Mouse (Mus musculus) naive thymus-derived CD4-positive, alpha-beta T cell, adult 2 months (primary cell): ENCODE data around the gene Cd69.
A peak's percentile ranks its signal among the peaks of the same experiment; 100 is the strongest.

Source experiments
- DNase-seq: peaks from one replicate; pipeline ENCODE4 v3.0.0-alpha.2; 2011; ENCODE audit warnings: low read depth

The Cd69 gene

DNA sequence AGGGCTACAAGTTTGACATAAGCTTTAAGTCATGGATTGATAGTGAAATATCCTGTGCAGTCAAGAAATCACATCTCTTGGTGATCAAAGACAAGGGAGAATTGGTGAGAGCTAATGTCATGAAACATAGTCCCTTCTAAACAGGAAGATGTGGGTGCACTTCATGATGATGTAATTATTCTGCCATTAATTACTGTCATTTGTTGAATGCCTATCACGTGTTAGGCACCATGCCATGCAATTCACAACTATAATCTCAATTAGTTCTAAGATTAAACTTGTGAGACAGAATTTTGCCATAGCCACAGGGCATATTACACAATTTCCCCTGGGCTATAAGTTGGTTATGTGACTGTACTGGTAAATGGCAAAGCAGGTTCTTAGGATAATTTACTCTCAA, 28.2 kb downstream of the Cd69 start:
- peak; percentile 15 for DNase-seq

DNA sequence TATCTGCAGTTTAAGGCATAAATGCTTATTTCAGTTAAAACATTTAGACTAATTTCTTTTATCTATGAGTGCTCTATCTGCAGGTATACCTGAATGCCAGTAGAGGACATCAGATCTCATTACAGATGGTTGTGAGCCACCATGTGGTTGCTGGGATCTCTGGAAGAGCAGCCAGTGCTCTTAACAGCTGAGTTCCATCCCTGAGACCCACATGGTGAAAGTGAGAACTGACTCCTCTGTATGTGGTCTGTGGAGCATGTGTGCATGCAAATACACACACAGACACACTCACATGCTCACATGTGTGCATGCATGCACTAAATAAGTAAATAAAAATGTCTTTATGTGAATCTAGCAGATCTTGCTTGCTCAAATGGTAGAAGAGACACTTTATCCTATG, 29.4 kb downstream of the Cd69 start:
- DNase-seq, result peak; percentile 18

DNA sequence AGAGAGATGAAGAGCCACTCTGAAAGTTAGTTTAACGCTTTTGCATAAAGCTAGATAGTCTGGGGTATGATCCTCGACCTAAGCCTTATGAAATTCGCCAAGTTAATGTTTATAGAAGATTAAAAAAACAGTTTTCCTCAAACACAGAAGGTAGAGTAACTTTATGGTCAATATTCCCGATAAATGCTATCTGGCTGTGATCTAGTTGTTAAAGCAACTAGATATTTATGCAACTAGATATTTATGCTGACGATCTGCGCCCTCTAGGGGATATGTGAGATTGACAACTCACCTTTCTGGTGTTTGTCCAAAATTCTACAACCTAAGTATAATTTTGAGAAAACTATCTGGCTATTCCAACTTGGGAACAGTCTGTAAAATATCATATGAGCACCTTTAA, 33.3 kb downstream of the Cd69 start:
- peak; percentile 75 for DNase-seq

DNA sequence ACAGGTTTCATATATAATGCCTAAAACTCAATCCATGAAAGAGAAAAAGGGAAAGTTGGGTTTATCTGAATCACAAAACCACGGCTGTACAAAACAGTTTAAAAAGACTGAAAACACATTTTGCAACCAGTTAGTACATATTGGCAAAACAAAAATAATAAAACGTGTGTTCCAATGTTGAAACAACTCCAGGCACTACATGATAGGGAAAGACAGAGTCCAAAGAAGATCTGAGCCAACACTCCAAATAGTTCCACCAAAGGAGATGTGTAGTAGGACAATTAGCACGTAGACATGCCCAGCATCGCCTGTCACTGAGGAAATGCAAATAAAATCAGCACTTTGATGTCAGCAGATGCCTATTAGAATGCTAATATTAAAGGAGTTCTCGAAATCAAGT, 33.8 kb downstream of the Cd69 start:
- DNase-seq, result no peak

DNA sequence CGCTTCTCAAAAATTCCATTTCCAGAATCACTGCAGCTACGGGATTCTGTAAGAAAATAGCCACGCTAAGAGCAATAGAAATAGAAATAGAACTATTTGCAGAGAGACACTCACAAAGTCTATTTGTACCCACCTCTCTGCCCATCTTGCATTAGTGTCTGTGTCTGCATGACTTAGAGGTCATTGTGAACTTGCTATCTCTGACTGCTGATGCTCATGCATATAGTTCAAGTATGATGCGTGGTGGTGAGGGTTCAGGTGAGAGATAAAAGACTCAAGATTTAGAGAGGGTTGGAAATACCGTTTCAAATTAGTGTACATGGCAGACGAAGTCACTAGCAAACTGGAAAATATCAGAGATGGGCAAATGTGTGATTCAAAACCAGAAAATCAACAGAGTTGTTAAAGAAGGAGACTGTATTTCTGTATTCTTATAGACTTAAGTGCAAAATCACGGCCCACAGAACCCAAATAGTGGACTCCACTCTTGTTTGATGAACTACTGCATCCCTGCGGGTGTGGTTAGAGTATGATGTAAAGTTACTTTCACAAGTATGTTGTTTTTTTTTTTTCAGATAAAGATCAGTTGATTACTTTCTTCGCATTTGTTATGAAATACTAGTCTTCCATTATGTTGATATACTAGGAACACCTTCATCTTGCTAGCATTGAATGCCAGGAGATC, 35.5 kb downstream of the Cd69 start:
- DNase-seq, result peak; percentile 63

DNA sequence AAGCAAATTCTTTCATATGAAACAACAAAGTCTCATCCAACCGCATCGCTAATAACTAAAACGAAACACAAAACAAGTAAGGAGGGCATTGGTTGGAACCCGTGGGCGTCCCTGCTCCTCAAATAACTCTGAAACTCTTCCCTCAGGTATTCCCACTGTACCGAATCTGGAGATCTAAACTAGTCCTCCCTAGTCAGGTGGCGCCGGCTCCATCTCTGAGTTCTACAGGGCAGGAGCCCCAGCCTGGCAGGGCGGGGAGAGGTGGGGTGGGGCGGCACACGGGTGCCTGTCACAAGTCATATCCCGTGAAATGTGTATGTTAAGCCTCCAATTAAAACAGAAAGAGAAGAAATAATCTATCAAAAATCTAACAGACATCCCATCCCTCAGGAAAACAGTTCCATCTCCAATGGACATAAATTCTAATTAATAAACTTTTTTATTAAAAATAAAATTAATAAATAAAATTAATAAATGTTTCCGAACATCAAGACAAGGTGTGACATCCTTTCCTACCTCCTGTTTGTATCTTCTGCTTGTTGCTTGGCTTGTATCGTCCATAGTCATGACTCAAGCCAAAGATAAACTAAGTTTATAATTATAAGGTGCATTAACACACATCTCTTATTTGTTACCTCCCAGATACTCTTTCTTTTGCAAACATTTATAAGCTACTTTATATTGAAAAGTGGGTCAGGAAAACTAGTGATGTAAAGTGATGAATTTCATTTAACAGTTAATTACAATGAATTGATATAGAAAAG, 36.8 kb downstream of the Cd69 start:
- no peak for DNase-seq

DNA sequence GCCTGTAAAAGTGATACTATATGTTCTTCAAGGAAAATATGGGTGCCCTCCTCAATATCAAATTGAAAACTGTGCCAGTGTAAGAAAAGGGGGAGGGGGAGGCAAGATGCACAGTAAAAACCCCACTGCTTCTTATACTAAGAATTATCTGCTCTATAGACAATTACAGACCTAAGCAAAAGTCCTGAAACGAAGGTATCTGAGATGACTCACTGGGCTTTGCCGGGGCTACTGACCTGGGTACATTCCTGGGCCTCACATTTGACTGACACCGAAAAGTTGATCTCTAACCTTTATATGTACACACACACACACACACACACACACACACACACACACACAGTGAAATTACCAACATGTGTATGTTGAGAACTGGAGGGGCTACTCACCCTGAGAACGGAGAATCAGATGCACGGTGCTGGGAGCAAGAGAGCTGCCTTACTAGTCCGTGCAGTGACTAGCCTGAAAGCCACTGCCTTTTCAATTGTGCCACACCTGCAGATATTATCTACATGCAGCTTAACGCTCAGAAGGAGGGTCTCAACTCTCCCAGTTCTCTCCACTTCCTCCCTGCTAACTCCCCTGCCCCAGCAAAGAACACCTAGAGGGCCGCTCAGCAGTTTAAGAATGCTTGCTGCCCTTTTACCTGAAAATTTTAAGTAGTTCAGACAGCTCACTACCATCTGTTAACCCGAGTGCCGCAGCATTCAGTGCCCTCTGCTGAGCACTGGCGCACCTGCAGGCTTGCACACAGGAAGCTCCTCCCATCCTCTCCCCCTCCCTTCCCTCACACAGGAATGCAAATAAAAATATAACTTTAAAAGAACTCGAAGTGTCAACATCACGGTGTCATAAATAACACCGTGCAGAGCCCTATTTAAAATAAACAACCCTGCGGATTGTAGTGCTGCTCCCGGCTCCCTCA, 37.6 kb downstream of the Cd69 start:
- DNase-seq, result peak; percentile 93

DNA sequence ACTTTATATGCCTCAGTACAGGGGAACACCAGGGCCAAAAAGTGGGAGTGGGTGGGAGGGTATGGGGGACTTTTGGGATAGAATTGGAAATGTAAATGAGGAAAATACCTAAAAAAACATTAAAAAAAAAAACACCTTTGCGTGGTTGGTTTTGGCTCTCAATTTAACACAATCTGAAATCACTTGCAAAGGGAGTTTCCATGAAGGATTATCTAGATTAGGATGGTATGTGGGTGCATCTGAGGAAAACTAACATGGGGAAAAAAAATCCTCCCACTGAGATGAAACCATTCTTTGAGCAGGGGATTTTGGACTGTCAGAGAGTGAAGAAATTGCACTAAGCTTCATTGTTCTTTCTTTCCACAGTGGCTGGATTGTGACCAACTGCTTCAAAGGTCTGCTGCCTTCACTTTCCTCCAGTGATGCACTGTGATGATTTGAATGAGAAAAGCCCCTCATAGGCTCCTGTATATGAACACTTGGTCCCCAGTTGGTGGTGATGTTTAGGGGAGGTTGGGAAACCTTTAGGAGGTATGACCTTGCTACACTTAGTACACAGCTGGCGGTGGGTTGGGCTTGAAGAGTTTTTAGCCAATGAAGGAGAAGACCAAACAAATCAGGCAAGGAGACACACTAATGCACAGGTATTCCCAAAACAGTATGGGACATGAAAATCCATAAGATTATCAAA, 38.4 kb downstream of the Cd69 start:
- DNase-seq, result peak; percentile 80

DNA sequence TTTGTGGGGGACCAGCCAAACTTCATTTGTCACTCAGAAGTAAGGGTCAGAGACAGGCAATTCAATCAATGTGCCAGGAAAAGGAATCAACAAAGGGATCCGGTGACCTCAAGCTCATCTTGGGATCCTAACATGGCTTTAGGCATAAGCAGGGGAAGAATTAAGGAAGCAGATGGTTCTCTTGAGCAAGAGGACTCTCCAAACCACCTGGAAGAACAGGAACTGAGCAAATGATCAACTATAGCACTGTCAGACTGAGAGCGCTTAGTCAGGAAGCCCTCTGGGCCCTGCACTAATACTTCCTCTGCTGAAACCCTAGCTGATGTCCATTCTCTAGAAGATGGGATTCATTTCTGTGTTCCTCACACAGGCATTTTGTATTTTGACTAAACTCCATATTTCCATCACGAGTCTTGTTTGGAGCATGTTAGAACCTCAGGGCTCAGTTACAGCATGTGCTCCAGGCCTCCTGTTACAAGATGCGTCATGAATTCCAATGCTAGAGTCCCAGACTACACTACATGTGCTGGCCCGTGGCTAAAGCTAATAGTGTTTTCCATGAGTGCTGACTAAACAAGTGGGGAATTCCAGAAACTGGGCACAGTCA, 39.3 kb downstream of the Cd69 start:
- DNase-seq, result peak; percentile 66

DNA sequence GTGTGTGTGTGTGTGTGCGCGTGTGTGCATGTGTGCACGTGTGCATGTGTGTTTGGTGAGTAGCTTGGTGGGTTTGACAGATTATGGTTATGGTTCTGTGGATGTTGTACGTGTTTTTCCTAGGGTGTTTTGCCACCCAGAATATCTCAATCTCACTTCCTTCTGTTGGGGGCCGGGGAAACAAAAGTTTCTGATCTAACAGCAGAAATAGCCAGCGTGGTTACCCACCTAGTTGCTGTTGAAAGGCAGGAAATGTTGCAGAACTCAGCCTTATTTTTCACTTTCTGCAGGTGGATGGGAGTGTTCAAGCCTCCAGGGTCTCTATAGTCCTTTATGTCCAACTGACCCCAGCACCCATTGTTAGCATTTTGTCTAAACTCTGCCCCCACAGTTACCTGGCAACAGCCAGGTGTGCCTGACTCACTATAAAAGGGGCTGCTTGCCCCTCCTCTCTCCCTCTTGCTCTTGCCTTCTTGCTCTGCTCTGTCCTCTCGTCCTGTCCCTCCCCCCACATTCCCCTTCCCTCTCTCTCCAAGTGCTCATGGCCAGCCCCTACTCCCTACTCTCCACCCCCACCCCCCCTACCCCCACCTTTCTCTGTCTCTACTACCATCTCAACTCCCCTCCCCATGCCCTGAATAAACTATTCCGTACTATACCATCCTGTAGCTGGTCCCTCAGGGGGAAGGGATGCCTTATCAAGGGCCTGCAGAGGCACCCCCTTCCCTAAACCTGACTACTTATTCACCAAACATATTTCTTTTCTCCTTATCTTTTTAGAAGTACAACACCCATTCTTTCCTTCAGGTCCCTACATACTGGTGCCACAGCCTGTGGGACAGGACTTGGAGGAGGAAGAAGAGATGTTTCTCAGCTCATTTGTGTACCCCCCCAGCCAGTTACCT, 40.5 kb downstream of the Cd69 start:
- DNase-seq, result peak; percentile 84

DNA sequence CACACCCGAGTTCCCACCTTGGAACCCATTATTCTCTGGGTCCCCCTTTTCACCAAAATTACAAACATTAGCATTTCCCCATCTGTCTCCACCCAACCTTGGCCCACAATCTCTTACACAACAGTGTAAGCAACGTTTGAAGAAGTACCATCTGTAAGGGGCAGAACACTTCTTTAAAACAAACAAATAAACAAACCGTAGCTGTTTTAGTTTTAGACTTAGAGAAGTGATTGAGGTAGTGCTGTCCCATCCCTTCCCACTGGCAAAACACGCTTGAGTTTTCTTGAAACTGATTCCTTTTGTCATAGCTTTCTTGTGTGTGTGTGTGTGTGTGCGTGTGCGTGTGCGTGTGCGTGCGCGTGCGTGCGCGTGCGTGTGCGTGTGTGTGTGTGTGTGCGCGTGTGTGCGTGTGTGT, 41.3 kb downstream of the Cd69 start:
- DNase-seq, result peak; percentile 73

DNA sequence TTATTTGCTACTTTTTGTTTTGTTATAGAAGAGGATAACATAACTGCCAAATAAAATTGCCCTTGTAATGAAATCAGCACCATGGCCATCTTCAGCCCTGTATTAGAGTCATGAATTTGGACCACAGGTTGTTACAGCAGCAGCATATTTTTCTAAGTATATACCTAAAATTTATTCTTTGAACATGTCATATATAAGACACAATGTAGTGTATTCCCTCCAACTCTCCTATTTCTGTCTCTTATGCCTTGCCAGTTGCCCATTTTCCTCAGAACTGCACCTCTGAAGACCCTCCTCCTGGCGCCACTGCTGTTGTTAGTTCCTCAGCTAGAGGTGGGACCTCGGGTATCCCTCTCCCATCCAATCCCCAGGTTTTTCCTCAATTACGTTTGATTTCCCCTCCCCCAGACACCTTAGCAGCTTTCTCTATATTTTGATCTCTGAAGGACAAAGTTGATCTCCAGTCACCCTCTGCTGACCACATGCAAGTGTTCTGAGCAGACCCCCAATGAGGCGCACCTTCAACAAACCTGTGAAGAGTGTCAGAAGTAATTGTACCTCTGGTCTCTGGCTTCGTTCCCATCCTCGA, 41.8 kb downstream of the Cd69 start:
- peak; percentile 51 for DNase-seq

DNA sequence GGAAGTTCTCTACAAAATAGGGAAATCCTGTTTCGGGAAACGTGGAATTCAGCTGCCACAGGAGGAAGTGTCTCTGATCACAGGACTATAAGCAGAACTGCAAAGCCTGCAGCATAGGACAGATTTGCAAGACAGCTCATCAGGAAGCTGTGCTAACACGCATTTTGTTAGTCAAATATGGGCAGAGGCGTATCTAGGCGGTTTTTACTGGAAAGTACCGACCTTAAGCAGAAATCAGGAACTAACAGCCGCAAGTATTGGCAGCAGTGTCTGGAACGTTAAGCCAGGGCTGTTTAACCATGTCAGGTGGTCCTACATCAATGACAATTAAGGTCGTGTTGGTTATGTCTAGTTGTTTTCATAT, 42.4 kb downstream of the Cd69 start:
- peak; percentile 91 for DNase-seq

DNA sequence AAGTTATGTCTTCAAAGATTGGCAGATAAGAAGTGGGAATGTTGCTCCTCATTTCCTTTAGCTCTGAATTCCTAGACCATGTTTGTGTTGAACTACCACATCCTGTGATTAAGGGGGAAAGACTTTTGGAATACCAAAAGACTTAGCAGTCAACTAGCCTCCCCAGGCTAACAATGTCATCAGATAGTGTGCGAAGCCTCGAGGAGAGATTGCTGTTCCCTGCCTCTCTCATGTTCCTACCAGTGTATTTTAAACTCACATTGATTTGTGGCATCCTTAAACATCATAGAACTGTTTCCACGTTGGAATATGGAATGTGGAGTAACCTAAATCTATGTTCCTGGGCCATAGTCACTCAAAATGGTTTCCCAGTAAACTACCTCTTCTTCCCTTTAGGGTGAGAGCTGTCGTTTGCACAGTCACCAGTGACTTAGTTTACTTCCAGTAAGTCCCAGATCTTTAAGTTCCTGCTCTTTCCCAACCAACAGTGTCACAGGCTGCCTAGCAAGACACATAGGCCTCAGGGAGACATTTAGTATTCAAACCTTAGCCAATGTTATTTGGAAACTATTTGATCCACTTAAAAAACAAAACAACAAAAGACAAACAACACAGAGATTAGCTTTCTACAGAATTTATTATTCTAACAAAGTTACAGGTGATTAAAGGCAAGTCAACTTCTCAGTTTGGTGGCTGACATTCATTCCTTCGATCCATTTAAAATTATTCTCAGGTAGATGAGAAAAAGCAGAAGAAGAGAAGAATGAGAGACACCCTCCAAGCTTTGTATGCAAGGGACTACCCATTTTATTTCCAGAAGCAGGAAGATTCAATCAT, 43.0 kb downstream of the Cd69 start:
- DNase-seq, result no peak

DNA sequence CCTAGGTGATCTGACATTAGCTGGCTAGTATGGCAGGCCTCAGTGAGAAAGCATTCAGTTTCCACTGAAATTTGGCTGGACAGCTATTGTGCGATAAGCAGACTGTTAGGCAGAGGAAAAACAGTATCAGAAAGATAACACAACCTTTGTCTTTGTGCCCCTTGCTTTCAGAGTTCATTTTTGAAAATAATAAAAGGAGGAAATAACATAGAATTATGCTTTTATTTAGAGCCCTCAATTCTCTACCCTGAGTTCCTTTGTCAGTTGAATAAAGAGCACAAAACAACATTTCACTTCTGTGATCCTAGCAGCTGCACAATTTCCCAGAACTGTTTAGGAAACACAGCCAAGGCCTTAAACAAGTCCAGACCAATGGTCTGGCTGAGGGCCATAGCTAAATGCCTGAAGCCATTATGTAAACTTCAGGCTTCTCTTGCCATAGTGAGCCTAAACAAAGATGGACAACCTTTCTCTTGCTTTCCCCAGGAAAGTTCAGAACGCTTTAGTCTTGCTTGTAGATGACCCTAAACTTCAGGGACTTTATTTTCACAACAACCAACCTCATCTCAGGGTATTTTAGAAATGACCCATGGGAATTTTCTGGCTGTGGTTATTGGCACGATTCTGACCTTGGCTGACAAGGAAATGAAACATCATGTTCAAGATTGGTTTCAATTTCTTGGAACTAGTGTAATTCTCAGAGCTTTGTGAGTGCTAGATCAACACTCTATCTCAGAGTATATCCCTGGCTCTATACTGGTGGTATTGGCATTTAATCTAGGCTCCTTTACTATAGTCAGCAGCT, 45.3 kb downstream of the Cd69 start:
- no peak for DNase-seq

DNA sequence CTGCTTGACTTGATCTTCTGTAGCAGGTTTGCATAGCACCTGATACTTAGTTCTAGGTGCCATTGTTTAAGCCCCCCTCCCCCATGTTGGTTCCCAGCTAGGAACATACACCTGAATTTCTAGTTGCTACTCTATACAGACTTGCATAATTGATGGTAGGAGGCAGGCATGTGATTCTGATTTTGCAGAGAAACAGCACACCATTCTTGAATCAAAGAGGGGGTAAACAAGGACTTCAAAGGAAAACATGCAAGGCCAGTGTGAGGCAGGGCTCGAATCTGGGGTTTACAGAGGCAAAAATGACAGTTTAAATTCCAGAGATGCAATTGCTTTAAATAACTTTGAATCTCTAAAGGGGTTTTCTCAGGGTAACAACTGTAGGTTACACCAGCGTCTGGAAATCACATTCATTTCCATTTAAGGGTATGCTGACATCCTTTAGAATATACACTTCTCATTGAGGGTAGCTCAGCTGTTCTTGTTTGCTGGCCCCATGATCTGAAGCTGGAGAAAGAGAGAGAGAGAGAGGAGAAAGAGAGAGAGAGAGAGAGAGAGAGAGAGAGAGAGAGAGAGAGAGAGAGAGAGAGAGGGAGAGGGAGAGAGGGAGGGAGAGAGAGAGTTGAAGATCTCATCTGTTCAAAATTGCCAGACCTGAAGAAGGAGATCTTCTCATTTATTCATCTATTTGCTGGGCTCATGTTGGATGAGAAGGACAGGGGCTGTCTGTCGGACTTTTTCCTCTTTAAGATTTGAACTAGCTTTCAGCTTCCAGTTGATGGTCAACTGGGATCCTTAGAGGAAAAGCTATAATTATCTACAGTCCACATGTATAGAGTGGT, 46.1 kb downstream of the Cd69 start:
- peak; percentile 77 for DNase-seq

DNA sequence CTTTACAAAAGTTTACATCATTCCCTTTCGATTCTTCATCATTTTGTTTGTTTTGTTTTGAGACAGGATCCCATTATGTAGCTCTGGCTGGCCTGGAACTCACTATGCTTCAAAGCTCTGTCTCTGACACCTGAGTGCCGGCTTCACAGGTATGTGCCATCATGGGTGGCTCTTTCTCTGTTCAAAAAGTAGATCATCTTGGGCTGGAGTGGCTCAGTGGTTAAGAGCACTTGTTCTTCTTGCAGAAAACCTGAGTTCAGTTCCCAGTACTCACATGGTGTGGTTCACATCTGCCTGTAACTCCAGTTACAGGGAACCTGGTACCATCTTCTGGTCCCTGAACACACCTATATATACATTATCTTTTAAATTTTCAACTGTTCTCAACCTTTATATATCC, 50.2 kb downstream of the Cd69 start:
- DNase-seq, result no peak

DNA sequence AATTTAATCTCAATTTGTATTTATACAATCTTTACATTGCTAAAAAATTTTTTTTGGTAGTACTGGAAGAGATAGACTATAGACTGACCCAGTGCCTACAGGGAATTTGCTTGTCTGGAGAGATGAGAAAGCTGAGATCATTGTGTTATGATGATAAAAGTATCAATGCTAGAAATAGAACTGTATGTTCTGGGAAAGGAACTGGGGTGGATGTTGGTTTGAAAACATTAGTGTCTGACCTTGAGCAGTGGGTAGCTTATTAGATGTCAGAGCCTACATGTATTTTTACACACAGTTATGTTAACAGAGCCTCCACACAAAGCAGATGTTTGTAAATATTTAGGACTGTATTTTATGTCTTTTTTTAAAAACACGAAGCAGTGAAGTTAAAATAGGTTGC, 51.1 kb downstream of the Cd69 start:
- DNase-seq, result no peak
